Mouse (Mus musculus) thymus, adult 2 months (tissue): ENCODE data around the gene Hoxc13.

Experiments used
- CTCF ChIP-seq: fragments of 200-500 bp; IDR thresholded peaks from 2 replicates; pipeline ENCODE4 v1.5.1; 2012; ENCODE audit warnings: mild to moderate bottlenecking, control low read depth, low read length, moderate library complexity, borderline replicate concordance; ENCODE audit not compliant: control insufficient read depth, poor library complexity, insufficient read depth; ENCODE audit errors: extremely low read depth
- POLR2A ChIP-seq: fragments of 200-500 bp; IDR thresholded peaks from 2 replicates; pipeline ENCODE4 v1.6.1; 2012; ENCODE audit warnings: mild to moderate bottlenecking, low read length, control low read depth, moderate library complexity; ENCODE audit not compliant: control insufficient read depth, poor library complexity, insufficient read depth; ENCODE audit errors: extremely low read depth

GRCm38 (mm10) chr15:102965892-102966775 is 45.2 kb downstream of the Hoxc13 start:
- TF ChIP-seq CTCF = peak; percentile 54; the same call in 1 of the 2 replicates
- TF ChIP-seq POLR2A = no peak
